Mouse (Mus musculus) neural tube, embryonic 11.5 days (tissue): ENCODE measurements around the gene Vamp2. TPM values are rescaled to one million over a fixed set of nuclear protein-coding genes. Genes with fewer than 3 reads are reported as not detected.

Source experiments
- ATAC-seq: fragments of 200-750 bp; cut with Nextera tagmentation; 2 replicates; pipeline ENCODE4 v1.8.0; 2017; ENCODE audit warnings: moderate number of reproducible peaks, mild to moderate bottlenecking, moderate TSS enrichment, moderate library complexity; ENCODE audit not compliant: insufficient read depth, low FRiP score, low TSS enrichment
- DNase-seq: peaks from one replicate; pipeline ENCODE4 v3.0.0-alpha.2; 2015; ENCODE audit warnings: low spot score
- H3K27ac ChIP-seq: fragments of 300-500 bp; sonication (generic); 2 replicates; pipeline ENCODE4 v1.5.1; 2014; ENCODE audit warnings: low read depth, mild to moderate bottlenecking, low read length
- H3K27me3 ChIP-seq: fragments of 300-500 bp; sonication (generic); 2 replicates; pipeline ENCODE4 v1.6.1; 2014; ENCODE audit warnings: mild to moderate bottlenecking, low read length, mixed read lengths; ENCODE audit not compliant: control insufficient read depth, insufficient read depth
- H3K36me3 ChIP-seq: fragments of 300-500 bp; sonication (generic); 2 replicates; pipeline ENCODE4 v1.6.1; 2014; ENCODE audit warnings: mild to moderate bottlenecking, low read length, moderate library complexity, mixed read lengths; ENCODE audit not compliant: control insufficient read depth, insufficient read depth
- H3K4me1 ChIP-seq: fragments of 300-500 bp; sonication (generic); 2 replicates; pipeline ENCODE4 v1.6.1; 2014; ENCODE audit warnings: low read length, mixed read lengths; ENCODE audit not compliant: control insufficient read depth, insufficient read depth
- H3K4me2 ChIP-seq: fragments of 300-500 bp; sonication (generic); 2 replicates; pipeline ENCODE4 v1.6.1; 2014; ENCODE audit warnings: low read depth, mild to moderate bottlenecking, moderate library complexity
- H3K4me3 ChIP-seq: fragments of 300-500 bp; sonication (generic); 2 replicates; pipeline ENCODE4 v1.5.1; 2014; ENCODE audit warnings: low read depth, low read length
- H3K9ac ChIP-seq: fragments of 300-500 bp; sonication (generic); 2 replicates; pipeline ENCODE4 v1.6.1; 2014; ENCODE audit warnings: mild to moderate bottlenecking, low read length
- H3K9me3 ChIP-seq: fragments of 300-500 bp; sonication (generic); 2 replicates; pipeline ENCODE4 v1.6.1; 2016; ENCODE audit warnings: low read length; ENCODE audit not compliant: control insufficient read depth
- WGBS: fragments of 180-500 bp; shearing (Covaris S2); extraction: QIAGEN DNeasy Blood & Tissue Kit; methylation state at CpG from one replicate; pipeline ENCODE4 v1.1.7; 2014; 5-methylcytosine and 5-hydroxymethylcytosine counted together
- polyA plus RNA-seq: library from polyadenylated mRNA; unstranded; fragments of >200 nt; fragmentation: Nextera tagmentation; extraction: Ambion mirVana; gene quantifications from 2 replicates; pipeline ENCODE4 v1.2.1, GENCODE M21; 2014

The Vamp2 gene
- 112 TPM in 2 replicates for polyA plus RNA-seq

DNA sequence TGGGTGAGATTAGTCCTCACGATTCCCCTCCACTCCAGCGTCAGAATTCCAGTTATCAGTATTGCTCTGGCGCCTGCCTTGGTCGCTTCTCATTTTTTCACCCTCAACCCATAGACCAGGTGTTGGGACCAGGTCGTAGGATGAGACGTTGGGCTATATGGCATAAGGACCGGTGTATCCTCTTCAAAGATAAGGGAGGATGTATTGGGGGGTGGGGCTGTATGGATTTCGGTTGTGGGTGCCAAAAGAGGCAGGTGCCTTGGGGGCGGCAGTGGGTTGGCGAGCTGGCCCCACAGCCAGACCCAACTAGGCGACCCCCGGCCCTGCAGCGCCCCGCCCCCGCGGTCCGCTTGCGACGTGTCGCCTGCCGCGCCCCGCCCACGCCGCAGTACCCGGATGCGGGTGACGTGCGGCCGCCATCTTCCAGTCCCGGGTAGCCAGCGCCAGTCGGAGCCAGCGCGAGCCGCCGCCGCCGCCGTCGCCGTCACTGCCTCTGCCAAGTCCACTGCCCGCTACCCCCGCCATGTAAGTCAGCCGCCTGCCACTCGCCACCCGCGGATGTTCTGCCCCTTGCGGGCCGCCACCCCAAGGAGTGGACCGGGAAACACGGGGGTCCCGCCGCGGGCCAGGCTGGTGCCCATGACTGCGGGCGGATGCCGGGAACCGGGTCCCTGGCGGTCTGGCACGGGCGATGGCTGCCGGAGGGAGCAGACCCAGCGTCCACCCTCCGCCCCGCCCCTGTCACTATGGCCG, at the start of gene Vamp2:
Gene Vamp2 (plus strand): TSS at position 388 of the 753 bp plus-strand sequence.
- Histone ChIP-seq H3K27ac (peak within 1 kb of the TSS; percentile 89), H3K9ac (peak within 1 kb of the TSS; percentile 99), H3K4me3 (peak within 1 kb of the TSS; percentile 96), H3K27me3 (no peaks in the 10 kb centered on the region), H3K4me1 (peaks cover 10% of the 10 kb centered on the region), H3K4me2 (peak within 1 kb of the TSS; percentile 99), H3K36me3 (no peaks in the 10 kb centered on the region), H3K9me3 (no peaks in the 10 kb centered on the region)
- DNase-seq: peak; percentile 96
- peak; percentile 86 for ATAC-seq
- WGBS: 1% methylated on average over 49 of the region's 67 CpGs

DNA sequence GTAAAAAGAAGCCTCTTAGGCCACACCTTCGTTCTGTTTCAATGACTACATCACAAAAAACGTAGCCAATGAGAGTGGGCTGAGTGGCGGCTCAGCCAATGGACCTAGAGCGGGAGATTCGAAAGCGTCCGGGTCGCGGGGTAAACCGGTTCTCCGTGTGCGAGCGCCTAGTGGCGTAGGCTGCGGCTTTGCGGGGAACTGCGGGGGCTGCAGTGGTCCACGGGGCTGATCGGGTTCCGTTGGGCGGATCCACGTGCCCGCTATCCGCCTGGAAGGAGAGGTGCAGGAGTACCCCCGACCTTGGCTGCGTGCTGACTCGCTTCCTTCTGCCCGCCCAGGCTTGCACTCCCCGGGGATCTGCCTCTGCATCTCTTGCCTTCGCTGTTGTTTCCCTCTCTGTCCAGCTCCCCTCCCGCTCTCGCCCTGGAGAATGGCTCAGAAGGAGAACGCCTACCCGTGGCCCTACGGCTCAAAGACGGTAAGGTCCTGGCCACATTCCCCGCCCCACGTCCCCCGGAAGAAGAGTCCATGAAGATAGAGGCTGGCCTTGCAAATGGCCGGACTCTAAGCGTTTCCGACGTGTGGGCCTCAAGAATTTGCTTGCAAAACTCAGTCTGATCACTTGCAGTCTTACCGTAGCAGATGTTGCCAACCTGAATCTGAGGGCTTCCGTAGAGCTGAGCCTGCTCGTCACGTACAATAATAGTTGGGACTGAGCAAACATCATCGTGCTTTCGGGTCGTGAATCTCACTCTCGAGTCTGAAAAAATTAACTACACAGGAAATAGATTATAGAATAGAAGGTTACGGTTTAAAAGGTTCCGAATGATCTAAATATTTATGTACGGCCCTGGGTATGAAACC, 42.5 kb upstream of the Vamp2 start, which contains the start of gene Aurkb:
Gene Aurkb (plus strand): TSS at position 117 of the 864 bp plus-strand sequence.
- peak within 1 kb of the TSS; percentile 63 for H3K4me2 ChIP-seq
- H3K9ac ChIP-seq: peak within 1 kb of the TSS; percentile 61
- ATAC-seq (peak; percentile 77; the same call in 1 of the 2 replicates), DNase-seq (peak; percentile 92)
- H3K27ac ChIP-seq: peak within 1 kb of the TSS; percentile 67
- no peaks in the 10 kb centered on the region for H3K27me3 ChIP-seq
- H3K9me3 ChIP-seq: no peaks in the 10 kb centered on the region
- H3K4me1 ChIP-seq: 0 out of 2 replicates have a peak, but pooled peaks cover 3% of the 10 kb centered on the region
- H3K36me3 ChIP-seq: peaks cover 12% of the 10 kb centered on the region
- under 1% methylated on average over 54 of the region's 54 CpGs for WGBS
- peak within 1 kb of the TSS; percentile 78 for H3K4me3 ChIP-seq

DNA sequence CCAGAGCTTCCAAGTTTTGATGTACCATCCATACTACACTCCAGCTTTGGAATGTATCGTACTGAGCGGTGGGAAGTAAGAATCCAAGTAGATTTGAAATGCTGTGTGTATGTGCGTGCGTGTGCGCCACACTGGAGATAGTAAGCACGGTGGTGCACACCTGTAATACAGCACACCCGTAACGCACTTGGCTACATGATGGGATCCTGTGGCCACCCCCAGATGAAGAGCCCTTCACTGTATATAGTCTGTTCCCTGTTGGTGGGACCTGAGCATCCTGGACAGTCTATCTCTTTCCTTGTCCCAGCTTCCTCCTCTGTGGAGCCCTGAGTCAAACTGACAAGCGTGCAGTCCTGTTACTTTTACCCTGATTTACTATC, 41.9 kb upstream of the Vamp2 start:
- Histone ChIP-seq H3K4me3 (peak overlapping the region; percentile 78), H3K4me2 (peak overlapping the region; percentile 63), H3K27me3 (no peaks in the 10 kb centered on the region), H3K36me3 (peaks cover 17% of the 10 kb centered on the region), H3K9ac (peak overlapping the region; percentile 61), H3K9me3 (no peaks in the 10 kb centered on the region), H3K4me1 (0 out of 2 replicates have a peak, but pooled peaks cover 3% of the 10 kb centered on the region), H3K27ac (no peak overlapping the region)
- DNase-seq (no peak), ATAC-seq (no peak)
- WGBS: 17% methylated on average over 9 of the region's 9 CpGs

DNA sequence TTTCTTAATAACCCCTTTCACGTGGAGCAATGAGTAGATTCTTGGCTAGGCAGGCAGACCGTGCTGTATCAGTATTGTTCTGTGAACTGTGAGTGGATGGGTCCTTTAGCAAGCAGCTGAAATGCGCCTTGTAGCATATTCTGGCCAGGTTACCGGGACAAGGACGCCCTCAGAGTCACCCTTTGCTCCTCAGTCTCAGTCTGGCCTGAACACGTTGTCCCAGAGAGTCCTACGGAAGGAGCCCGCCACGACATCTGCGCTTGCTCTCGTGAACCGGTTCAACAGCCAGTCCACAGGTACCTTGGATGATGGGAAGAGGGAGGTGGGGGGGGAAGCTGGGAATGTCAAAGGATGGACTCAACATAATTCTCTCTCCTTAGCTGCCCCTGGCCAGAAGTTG, 40.7 kb upstream of the Vamp2 start:
- H3K27ac ChIP-seq: no peak overlapping the region
- DNase-seq (no peak), ATAC-seq (no peak)
- 93% methylated on average over 12 of the region's 12 CpGs for WGBS
- H3K9me3 ChIP-seq: no peaks in the 10 kb centered on the region
- peaks cover 19% of the 10 kb centered on the region for H3K36me3 ChIP-seq
- no peak overlapping the region for H3K4me3 ChIP-seq
- H3K4me2 ChIP-seq: peak overlapping the region; percentile 63; the same call in 1 of the 2 replicates
- no peak overlapping the region for H3K9ac ChIP-seq
- no peaks in the 10 kb centered on the region for H3K27me3 ChIP-seq
- H3K4me1 ChIP-seq: 0 out of 2 replicates have a peak, but pooled peaks cover 3% of the 10 kb centered on the region

DNA sequence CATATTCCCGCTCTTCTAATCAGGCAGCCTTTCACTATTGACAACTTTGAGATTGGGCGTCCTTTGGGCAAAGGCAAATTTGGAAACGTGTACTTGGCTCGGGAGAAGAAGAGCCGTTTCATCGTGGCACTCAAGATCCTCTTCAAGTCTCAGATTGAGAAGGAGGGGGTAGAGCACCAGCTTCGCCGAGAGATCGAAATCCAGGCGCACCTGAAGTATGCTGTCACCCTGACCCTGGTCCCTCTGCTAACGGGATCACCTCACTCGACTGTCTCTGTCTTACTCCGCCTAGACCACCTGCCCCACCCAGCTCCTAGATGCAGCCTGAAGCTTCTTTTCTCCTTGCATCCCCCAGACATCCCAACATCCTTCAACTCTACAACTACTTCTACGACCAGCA, 40.1 kb upstream of the Vamp2 start:
- Histone ChIP-seq H3K36me3 (peaks cover 19% of the 10 kb centered on the region), H3K27me3 (no peaks in the 10 kb centered on the region), H3K9ac (no peak overlapping the region), H3K4me3 (no peak overlapping the region), H3K4me1 (0 out of 2 replicates have a peak, but pooled peaks cover 3% of the 10 kb centered on the region), H3K4me2 (no peak overlapping the region), H3K9me3 (no peaks in the 10 kb centered on the region), H3K27ac (no peak overlapping the region)
- no peak for DNase-seq
- WGBS: 92% methylated on average over 14 of the region's 14 CpGs
- ATAC-seq: no peak

DNA sequence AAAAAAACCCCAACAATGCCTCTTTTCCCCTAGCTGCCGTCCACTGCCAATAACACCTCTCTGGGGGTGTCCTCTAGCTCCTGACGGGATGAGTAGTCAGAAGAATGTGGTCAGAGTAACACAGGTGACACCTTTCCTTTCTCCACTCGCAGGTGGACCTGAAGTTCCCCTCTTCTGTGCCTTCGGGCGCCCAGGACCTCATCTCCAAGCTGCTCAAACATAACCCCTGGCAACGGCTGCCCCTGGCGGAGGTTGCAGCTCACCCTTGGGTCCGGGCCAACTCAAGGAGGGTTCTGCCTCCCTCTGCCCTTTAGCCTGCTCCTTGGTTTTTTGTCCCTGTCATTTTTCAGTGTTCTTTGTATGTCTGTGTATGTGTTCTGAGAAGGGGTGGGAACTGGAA, 37.5 kb upstream of the Vamp2 start:
- Histone ChIP-seq H3K4me3 (no peak overlapping the region), H3K27ac (no peak overlapping the region), H3K4me2 (no peak overlapping the region), H3K9me3 (no peaks in the 10 kb centered on the region), H3K4me1 (0 out of 2 replicates have a peak, but pooled peaks cover 3% of the 10 kb centered on the region), H3K27me3 (no peaks in the 10 kb centered on the region), H3K9ac (no peak overlapping the region), H3K36me3 (peaks cover 19% of the 10 kb centered on the region)
- WGBS: 85% methylated on average over 8 of the region's 8 CpGs
- no peak for DNase-seq
- ATAC-seq: no peak

DNA sequence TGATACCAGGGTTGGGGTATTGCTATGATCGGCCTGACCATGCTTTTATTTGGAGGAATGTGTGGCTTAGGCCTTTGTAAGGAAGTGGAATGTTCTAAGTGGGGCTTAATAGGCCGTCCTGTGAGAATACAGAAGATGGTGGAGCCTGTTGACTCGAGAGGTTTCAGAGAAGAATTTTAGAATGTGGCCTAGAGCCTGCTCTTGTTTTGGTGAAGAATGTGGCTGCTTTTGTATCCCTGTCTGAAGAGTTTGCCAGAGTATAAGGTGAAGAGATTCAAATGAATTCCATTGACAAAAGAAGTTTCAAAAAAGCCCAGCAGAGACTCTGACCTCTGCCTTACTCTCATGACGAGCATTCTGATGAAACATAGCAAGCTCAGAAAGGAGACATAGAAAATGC, 36.5 kb upstream of the Vamp2 start:
- H3K4me1 ChIP-seq: 0 out of 2 replicates have a peak, but pooled peaks cover 1% of the 10 kb centered on the region
- no peaks in the 10 kb centered on the region for H3K27me3 ChIP-seq
- no peak for ATAC-seq
- no peaks in the 10 kb centered on the region for H3K9me3 ChIP-seq
- H3K4me2 ChIP-seq: no peak overlapping the region
- WGBS: 89% methylated on average over 4 of the region's 4 CpGs
- no peak for DNase-seq
- no peak overlapping the region for H3K4me3 ChIP-seq
- H3K36me3 ChIP-seq: peaks cover 19% of the 10 kb centered on the region
- no peak overlapping the region for H3K27ac ChIP-seq
- no peak overlapping the region for H3K9ac ChIP-seq

DNA sequence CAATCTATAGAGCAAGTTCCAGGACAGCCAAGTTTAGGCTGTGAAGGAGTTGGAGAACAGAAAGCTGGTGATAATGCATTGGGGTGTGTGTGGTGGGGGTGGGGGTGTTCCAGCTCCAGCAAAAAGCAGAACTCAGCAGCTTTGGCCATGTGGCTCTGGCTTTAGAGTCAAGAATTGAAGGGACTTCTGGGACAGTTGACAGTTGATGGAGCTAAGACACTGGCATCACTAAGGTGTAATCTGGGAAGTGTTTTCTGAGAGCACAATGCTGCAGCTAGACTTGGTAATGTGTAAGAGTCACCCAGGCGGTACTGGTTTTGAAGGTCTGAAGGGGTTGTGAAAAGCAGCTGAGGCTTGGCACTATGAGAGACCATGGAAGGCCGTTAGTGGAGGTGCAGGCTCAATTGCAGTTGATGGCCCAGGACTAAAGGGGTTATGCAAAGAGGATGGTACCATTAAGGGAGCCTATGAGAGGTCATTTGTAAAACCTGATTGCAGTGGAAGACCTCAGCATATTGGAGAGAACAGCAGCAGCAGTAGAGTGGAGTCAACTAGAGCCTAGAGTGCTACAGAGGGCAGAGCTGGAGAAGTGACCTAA, 35.4 kb upstream of the Vamp2 start:
- H3K4me2 ChIP-seq: no peak overlapping the region
- no peak for DNase-seq
- peaks cover 18% of the 10 kb centered on the region for H3K36me3 ChIP-seq
- no peak overlapping the region for H3K4me3 ChIP-seq
- WGBS: 71% methylated on average over 2 of the region's 2 CpGs
- no peak overlapping the region for H3K27ac ChIP-seq
- no peak overlapping the region for H3K9ac ChIP-seq
- no peaks in the 10 kb centered on the region for H3K4me1 ChIP-seq
- ATAC-seq: no peak
- H3K27me3 ChIP-seq: no peaks in the 10 kb centered on the region
- H3K9me3 ChIP-seq: no peaks in the 10 kb centered on the region
